Mouse (Mus musculus) stomach, embryonic 15.5 days (tissue): Measurements from ENCODE around the gene Tbc1d22a. TPM values are rescaled to one million over a fixed set of nuclear protein-coding genes. Genes with fewer than 3 reads are reported as not detected.
"Not testable (repeated sequence)": the region's sequence is repeated elsewhere in the genome, so short reads cannot be mapped to it uniquely, and the experiment has no call there.

ENCODE experiments used
- ATAC-seq: fragments of 200-750 bp; cut with Nextera tagmentation; 2 replicates; pipeline ENCODE4 v1.8.0; 2017; ENCODE audit warnings: low read depth, moderate number of reproducible peaks, moderate TSS enrichment; ENCODE audit not compliant: insufficient read depth, low FRiP score
- H3K27ac ChIP-seq: fragments of 300-500 bp; sonication (generic); 2 replicates; pipeline ENCODE4 v1.5.1; 2015; ENCODE audit warnings: mild to moderate bottlenecking, inconsistent platforms
- H3K27me3 ChIP-seq: fragments of 300-500 bp; sonication (generic); replicated peaks from 2 replicates; pipeline ENCODE4 v1.6.1; 2015; ENCODE audit warnings: inconsistent platforms
- H3K36me3 ChIP-seq: fragments of 300-500 bp; sonication (generic); 2 replicates; pipeline ENCODE4 v1.6.1; 2015; ENCODE audit warnings: inconsistent platforms
- H3K4me1 ChIP-seq: fragments of 300-500 bp; sonication (generic); 2 replicates; pipeline ENCODE4 v1.6.1; 2015; ENCODE audit warnings: inconsistent platforms
- H3K4me2 ChIP-seq: fragments of 300-500 bp; sonication (generic); 2 replicates; pipeline ENCODE4 v1.6.1; 2015; ENCODE audit warnings: mild to moderate bottlenecking, inconsistent platforms
- H3K4me3 ChIP-seq: fragments of 300-500 bp; sonication (generic); replicated peaks from 2 replicates; pipeline ENCODE4 v1.5.1; 2015; ENCODE audit warnings: inconsistent platforms
- H3K9ac ChIP-seq: fragments of 300-500 bp; sonication (generic); 2 replicates; pipeline ENCODE4 v1.6.1; 2015; ENCODE audit warnings: inconsistent platforms
- H3K9me3 ChIP-seq: fragments of 300-500 bp; sonication (generic); 2 replicates; pipeline ENCODE4 v1.6.1; 2016; ENCODE audit warnings: inconsistent platforms
- WGBS: fragments of 180-500 bp; shearing (Covaris S2); methylation state at CpG from one replicate; pipeline ENCODE4 v1.1.7; 2015; 5-methylcytosine and 5-hydroxymethylcytosine counted together
- polyA plus RNA-seq: library from polyadenylated mRNA; unstranded; fragments of >200 nt; fragmentation: Nextera tagmentation; extraction: Ambion mirVana; gene quantifications from 2 replicates; pipeline ENCODE4 v1.2.1, GENCODE M21; 2015

Gene Tbc1d22a
- polyA plus RNA-seq, 1 experiment from 2014 or later: 10.4 TPM

GRCm38 (mm10) chr15:86172526-86172925 lies 41.7 kb upstream of the Tbc1d22a start:
- Histone ChIP-seq H3K36me3 (no peaks in the 10 kb centered on the region), H3K9ac (no peak overlapping the region), H3K4me2 (no peak overlapping the region), H3K9me3 (no peaks in the 10 kb centered on the region), H3K4me1 (peaks cover 15% of the 10 kb centered on the region; the same call in 1 of the 2 replicates), H3K4me3 (no peak overlapping the region), H3K27ac (no peak overlapping the region), H3K27me3 (no peaks in the 10 kb centered on the region)
- no peak for ATAC-seq
- WGBS: 64% methylated on average over 6 of the region's 6 CpGs

GRCm38 (mm10) chr15:86173136-86173985 lies 40.9 kb upstream of the Tbc1d22a start:
- H3K4me1 ChIP-seq: peaks cover 15% of the 10 kb centered on the region; the same call in 1 of the 2 replicates
- H3K9ac ChIP-seq: no peak overlapping the region
- H3K9me3 ChIP-seq: no peaks in the 10 kb centered on the region
- no peak overlapping the region for H3K27ac ChIP-seq
- WGBS: 37% methylated on average over 16 of the region's 16 CpGs
- no peak for ATAC-seq
- H3K36me3 ChIP-seq: no peaks in the 10 kb centered on the region
- no peak overlapping the region for H3K4me3 ChIP-seq
- H3K4me2 ChIP-seq: no peak overlapping the region
- no peaks in the 10 kb centered on the region for H3K27me3 ChIP-seq

- Histone ChIP-seq H3K27ac (no peak overlapping the region), H3K9ac (no peak overlapping the region), H3K4me3 (no peak overlapping the region), H3K9me3 (no peaks in the 10 kb centered on the region), H3K27me3 (no peaks in the 10 kb centered on the region), H3K4me1 (peaks cover 8% of the 10 kb centered on the region; the same call in 1 of the 2 replicates), H3K36me3 (no peaks in the 10 kb centered on the region), H3K4me2 (no peak overlapping the region)
- ATAC-seq: no peak
- WGBS: 70% methylated on average over 3 of the region's 3 CpGs
Measured at GRCm38 (mm10) chr15:86175253-86176050, 38.8 kb upstream of the Tbc1d22a start.

GRCm38 (mm10) chr15:86176166-86176565 lies 38.1 kb upstream of the Tbc1d22a start:
- no peaks in the 10 kb centered on the region for H3K9me3 ChIP-seq
- no peak overlapping the region for H3K9ac ChIP-seq
- WGBS: 80% methylated on average over 10 of the region's 10 CpGs
- H3K4me3 ChIP-seq: no peak overlapping the region
- no peaks in the 10 kb centered on the region for H3K36me3 ChIP-seq
- H3K4me2 ChIP-seq: no peak overlapping the region
- H3K4me1 ChIP-seq: peaks cover 8% of the 10 kb centered on the region; the same call in 1 of the 2 replicates
- H3K27me3 ChIP-seq: no peaks in the 10 kb centered on the region
- H3K27ac ChIP-seq: no peak overlapping the region
- ATAC-seq: no peak

GRCm38 (mm10) chr15:86176771-86177702 lies 37.2 kb upstream of the Tbc1d22a start:
- WGBS: 68% methylated on average over 22 of the region's 22 CpGs
- no peak for ATAC-seq
- peaks cover 12% of the 10 kb centered on the region; the same call in 1 of the 2 replicates for H3K4me1 ChIP-seq

GRCm38 (mm10) chr15:86177703-86178251 lies 36.5 kb upstream of the Tbc1d22a start:
- 75% methylated on average over 2 of the region's 2 CpGs for WGBS
- H3K27me3 ChIP-seq, H3K27ac ChIP-seq, H3K4me2 ChIP-seq, H3K4me3 ChIP-seq, H3K36me3 ChIP-seq, H3K9me3 ChIP-seq, H3K9ac ChIP-seq, ATAC-seq: not testable (repeated sequence)
- H3K4me1 ChIP-seq: peaks cover 19% of the 10 kb centered on the region

More at GRCm38 (mm10) chr15:86176771-86177702, 37.2 kb upstream of the Tbc1d22a start:
- Histone ChIP-seq H3K36me3 (no peaks in the 10 kb centered on the region), H3K9me3 (no peaks in the 10 kb centered on the region), H3K4me3 (no peak overlapping the region), H3K27ac (no peak overlapping the region), H3K4me2 (no peak overlapping the region), H3K27me3 (no peaks in the 10 kb centered on the region), H3K9ac (no peak overlapping the region)

GRCm38 (mm10) chr15:86178594-86178993 lies 35.7 kb upstream of the Tbc1d22a start:
- no peak overlapping the region for H3K27ac ChIP-seq
- H3K4me1 ChIP-seq: peaks cover 18% of the 10 kb centered on the region
- H3K4me3 ChIP-seq: no peak overlapping the region
- H3K36me3 ChIP-seq: no peaks in the 10 kb centered on the region
- no peak for ATAC-seq
- no peak overlapping the region for H3K9ac ChIP-seq
- H3K27me3 ChIP-seq: no peaks in the 10 kb centered on the region
- 87% methylated on average over 6 of the region's 6 CpGs for WGBS
- H3K4me2 ChIP-seq: no peak overlapping the region
- no peaks in the 10 kb centered on the region for H3K9me3 ChIP-seq

GRCm38 (mm10) chr15:86180427-86180826 lies 33.8 kb upstream of the Tbc1d22a start:
- Histone ChIP-seq H3K4me1 (peaks cover 19% of the 10 kb centered on the region), H3K36me3 (no peaks in the 10 kb centered on the region), H3K9me3 (no peaks in the 10 kb centered on the region), H3K27ac (no peak overlapping the region), H3K27me3 (no peaks in the 10 kb centered on the region), H3K4me3 (no peak overlapping the region), H3K9ac (no peak overlapping the region), H3K4me2 (no peak overlapping the region)
- no peak for ATAC-seq
- WGBS: 60% methylated on average over 4 of the region's 4 CpGs

- not testable (repeated sequence) for H3K4me2 ChIP-seq, H3K27me3 ChIP-seq, H3K9ac ChIP-seq, H3K9me3 ChIP-seq, ATAC-seq, H3K36me3 ChIP-seq, H3K4me3 ChIP-seq, H3K27ac ChIP-seq
- 92% methylated on average over 3 of the region's 3 CpGs for WGBS
- H3K4me1 ChIP-seq: peaks cover 24% of the 10 kb centered on the region
Measured at GRCm38 (mm10) chr15:86181321-86181720, 32.9 kb upstream of the Tbc1d22a start.

GRCm38 (mm10) chr15:86181941-86182439 lies 32.3 kb upstream of the Tbc1d22a start:
- H3K27ac ChIP-seq: peak overlapping the region; percentile 40; the same call in 1 of the 2 replicates
- H3K4me1 ChIP-seq: peaks cover 27% of the 10 kb centered on the region
- H3K4me3 ChIP-seq: no peak overlapping the region
- H3K27me3 ChIP-seq: no peaks in the 10 kb centered on the region
- no peaks in the 10 kb centered on the region for H3K36me3 ChIP-seq
- H3K9ac ChIP-seq: no peak overlapping the region
- WGBS: 31% methylated on average over 11 of the region's 11 CpGs
- H3K4me2 ChIP-seq: peak overlapping the region; percentile 33; the same call in 1 of the 2 replicates
- H3K9me3 ChIP-seq: no peaks in the 10 kb centered on the region
- ATAC-seq: 0 out of 2 replicates have a peak, but pooled peaks have one; percentile 16

GRCm38 (mm10) chr15:86182646-86183045 lies 31.6 kb upstream of the Tbc1d22a start:
- Histone ChIP-seq H3K9ac (no peak overlapping the region), H3K4me1 (peaks cover 27% of the 10 kb centered on the region), H3K27me3 (no peaks in the 10 kb centered on the region), H3K4me2 (peak overlapping the region; percentile 33), H3K36me3 (no peaks in the 10 kb centered on the region), H3K4me3 (no peak overlapping the region), H3K27ac (peak overlapping the region; percentile 40), H3K9me3 (no peaks in the 10 kb centered on the region)
- no peak for ATAC-seq
- WGBS: 52% methylated on average over 13 of the region's 13 CpGs
